Mouse (Mus musculus): ENCODE data around the gene Pdzd2.

Gene Pdzd2

DNA sequence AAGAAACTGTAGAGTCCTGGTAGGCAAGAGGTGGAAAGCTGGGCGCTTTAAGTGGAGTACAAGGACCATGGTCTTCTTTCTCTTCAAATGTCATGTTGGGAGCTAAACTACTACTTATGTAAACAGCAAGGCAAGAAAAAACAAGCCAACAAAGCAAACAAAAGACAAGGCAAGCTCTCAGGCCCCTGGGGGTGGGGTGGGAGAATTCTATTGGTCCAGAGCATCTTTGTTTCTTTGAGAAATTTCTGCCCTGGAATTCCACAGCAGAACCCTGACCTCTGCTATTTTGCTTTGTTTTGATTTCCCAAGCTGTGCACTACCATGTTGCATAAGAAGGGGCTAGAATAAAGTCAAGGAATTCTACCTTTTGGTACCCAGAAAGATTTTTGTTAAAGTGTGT lies 307.4 kb downstream of the Pdzd2 start:
- no peak for DNase-seq (ENCODE audit: low read depth, low spot score)

DNA sequence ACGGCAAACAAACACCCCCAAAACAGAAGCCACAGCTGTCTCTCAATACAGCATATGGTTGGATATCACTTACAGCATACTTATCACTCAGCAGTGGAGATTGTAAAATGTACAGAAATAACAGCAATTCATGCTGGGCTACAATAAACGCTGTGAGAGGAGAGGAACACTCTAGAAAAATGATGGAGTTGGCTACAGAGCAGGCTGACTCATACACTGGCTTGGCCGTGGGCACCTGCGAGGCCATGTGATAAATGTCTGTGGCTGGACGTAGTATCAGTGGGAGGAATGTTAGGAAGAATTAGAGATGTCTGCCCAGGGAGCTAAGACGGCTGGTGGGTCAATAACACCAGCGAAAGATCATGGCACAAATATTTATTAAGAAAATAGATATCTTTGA lies 308.0 kb downstream of the Pdzd2 start:
- DNase-seq (ENCODE audit: low read depth, low spot score) = peak; percentile 62

DNA sequence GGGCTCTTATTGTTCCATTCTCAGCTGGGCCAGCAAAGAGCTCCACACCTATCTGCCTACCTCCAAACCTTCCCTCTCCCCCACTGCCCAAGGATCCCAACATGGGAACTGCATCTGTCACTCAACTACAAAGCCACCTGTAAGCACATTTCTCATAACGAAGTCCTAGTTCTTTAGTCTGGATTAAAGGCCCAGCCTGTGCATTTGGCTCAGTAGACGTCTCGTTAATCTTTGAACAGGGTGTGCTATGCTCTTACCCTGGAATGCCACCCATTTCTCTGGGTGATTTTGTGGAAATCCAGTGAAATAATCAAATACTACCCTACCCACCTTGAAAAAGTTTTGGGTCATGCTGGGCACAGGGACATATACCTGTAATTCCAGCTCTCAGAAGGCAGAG lies 308.5 kb downstream of the Pdzd2 start:
- no peak for DNase-seq (ENCODE audit: low read depth, low spot score)

DNA sequence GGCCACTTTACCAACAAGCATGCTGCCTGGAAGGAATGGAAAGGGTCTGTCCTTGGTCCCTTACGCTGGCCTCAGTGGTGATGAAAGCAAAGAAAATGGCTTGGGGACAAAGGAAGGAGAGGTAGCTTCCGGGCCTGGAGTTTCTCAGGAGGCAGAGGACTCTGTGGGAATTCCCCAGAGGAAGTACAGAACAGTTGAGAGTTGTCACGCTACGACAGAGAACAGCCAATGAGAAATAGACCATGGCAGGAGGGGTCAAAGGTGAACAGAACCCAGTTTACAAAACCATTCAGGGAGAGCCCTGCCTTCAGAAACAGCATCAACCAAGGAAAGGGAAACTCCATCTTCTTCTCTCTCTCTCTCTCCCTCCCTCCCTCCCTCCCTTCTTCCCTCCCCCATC lies 309.1 kb downstream of the Pdzd2 start:
- no peak for DNase-seq (ENCODE audit: low read depth, low spot score)

DNA sequence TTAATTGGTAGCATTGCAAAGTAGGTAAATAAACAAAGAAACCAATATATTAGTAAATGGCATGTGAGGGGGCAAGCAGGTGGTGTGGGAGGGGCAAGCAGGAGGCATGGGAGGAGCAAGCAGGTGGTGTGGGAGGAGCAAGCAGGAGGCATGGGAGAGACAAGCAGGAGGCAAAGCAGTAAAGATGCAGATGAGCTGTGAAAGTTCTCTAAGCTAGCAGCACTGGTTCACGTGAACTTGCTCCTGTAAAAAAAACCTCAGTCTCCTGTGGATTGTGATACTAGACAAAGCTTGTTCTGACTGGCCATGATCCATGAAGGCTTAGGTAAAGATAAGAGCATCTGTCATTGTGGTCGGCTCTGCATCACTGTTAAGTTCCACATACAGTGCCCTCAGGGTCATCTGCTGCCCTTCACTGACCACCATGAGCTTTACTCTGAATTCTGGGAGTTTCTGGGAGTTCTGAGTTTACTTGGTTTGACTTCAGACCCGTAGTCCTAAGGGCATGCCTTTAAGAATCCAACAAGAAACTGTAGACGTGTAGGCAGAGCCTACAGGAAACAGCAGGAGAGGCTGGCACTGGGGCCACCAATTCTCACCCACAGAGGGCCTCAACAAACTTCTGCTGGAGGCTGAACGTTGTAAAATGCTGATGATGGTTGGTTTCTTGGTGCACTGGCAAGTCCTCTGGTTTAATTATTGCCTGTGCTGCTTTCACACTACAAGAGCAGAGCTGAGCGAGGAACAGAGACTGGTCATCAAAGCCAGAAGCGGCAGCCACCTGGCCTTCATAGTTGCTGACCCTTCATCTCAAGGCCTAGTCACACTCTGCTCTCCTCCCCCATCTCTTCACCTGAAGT lies 309.9 kb downstream of the Pdzd2 start:
- no peak for DNase-seq (ENCODE audit: low read depth, low spot score)

DNA sequence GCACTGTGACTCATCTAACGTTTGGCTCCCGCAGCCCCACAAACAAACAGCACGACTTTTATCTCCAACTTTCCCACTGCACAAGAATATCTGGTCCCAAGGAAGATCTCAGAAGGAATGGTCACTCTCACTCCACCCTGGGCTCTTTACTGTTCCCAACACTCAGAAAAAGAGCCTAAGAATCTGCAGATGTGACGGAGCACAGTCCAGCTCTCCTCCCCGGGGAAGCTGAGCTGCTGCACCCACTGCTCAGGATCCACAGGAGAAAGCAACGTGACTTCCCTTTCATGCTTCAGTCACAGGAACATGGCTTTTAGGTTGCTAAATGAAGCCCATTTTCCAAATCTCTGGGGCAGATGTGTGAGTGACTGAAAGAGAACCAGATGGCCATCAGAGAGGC lies 311.9 kb downstream of the Pdzd2 start:
- peak; percentile 79 for DNase-seq (ENCODE audit: low read depth, low spot score)

DNA sequence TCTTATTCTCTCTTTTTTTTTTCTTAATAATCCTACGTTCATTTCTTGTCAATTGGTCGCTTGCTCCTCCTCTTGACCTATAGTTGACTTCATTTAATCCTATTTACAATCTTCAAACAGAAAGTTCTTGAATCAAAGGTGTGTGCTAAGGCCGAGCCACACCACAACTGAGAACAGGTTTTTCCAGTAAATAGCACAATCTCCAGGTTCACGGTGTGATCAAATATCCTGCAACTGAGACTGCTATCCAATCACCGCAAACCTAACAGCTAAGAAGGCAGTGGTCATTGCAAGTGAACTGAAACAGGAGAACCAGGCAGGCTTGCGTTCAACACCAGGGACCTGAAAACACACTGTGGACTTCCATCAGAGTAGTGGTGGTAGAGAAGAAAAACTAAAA lies 313.4 kb downstream of the Pdzd2 start:
- DNase-seq (ENCODE audit: low read depth, low spot score) = no peak

DNA sequence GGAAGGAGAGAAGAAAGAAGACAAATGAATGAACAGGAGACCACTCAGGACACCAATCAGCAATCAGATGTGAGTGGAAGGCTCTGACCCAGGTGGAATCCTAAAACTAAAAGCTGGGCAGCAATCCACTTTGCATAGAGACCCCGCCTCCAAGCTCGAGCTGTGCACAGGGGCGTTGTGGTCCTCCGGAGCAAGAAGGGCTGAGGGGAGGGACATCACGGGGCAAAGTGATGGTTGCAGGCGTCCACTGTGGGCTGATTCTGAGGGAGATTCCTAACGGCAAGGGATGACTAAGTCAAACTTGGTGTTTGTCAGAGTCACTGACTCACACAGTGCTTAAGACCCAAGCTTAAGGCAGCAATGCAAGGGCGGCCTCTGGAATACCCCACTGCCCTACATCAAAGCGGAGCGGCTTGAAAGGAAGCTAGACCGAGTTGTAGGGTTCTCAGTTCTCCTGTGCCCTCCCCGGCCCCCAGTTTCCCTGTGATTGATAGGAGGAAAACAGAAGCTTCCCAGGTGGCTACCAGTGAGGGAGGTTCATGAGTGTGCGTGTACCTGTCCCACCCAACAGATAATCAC lies 314.6 kb downstream of the Pdzd2 start:
- no peak for DNase-seq (ENCODE audit: low read depth, low spot score)

DNA sequence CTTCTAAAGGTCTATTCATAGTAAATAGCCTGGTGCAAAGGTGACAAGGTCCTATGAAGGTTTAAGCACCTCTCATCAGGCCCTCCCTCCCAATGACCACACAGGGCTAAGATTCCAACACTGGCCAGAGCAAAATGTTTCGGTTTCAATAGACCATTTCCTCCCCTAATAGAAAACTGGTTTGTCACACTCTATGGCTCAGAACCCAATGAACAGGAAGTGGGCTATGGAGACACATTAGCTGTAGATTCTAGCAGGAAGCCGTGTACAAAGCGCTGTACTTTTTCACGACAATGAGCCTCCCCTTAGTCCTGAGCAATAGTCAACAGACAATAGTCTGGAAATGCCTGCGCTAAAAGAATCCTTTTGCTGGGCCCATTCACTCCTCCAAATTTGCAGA lies 315.5 kb downstream of the Pdzd2 start:
- DNase-seq (ENCODE audit: low read depth, low spot score) = no peak

DNA sequence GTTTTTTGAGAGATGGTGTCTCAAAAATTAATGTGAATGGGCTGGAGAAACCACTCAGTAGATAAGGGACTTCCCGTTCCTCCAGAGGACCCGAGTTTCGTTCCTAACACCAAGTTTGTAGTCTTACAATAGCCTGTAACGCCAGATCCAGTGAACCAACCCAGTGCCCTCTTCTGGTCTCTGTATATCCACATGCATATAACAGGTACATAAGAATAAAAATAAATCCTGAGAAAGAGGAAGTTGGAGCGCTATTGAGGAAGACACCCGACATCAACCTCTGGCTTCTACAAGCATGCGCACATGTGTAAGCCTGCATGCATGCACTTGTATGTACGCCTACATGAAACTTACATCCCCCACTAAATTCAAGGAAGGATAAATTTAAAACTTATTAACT lies 318.8 kb downstream of the Pdzd2 start:
- no peak for DNase-seq (ENCODE audit: low read depth, low spot score)

DNA sequence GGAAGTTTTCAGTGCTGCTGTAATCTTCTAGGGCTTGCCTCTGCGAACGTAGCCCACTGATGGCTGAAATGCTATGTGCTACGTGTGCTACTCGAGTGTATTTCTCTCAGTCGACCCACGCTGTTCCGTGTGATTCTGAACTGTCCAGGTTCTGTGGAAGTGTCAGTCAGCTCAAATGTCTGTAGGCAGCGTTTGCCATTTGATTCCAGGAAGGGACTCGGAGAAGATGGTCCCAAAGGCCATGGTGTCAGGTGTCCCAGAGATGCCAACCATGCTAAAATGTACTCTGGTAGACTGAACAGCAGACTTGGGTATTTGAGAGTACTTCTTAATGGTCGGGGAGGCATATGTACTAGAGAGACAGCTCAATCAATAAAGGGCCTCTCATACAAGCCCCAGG lies 319.3 kb downstream of the Pdzd2 start:
- DNase-seq (ENCODE audit: low read depth, low spot score) = peak; percentile 68

DNA sequence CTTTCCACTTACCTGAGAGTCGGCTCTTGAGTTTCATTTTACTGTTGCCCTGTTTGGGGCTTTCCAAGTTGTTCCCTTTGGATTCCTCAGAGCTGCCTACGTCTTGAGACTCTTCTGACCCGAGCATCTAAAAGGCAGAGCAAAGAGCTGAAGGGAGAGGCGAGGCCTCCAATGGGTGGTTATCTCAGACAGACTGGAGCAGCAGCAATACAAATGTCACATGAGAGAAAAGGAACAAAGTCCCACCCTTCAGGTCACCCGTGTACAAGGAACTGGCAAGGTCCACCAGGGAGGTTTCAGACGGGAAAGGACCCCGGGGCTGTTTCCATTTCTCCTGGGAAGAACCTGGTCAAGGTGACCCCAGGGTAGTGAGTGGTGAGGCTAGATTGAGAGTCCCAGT lies 320.3 kb downstream of the Pdzd2 start:
- no peak for DNase-seq (ENCODE audit: low read depth, low spot score)

DNA sequence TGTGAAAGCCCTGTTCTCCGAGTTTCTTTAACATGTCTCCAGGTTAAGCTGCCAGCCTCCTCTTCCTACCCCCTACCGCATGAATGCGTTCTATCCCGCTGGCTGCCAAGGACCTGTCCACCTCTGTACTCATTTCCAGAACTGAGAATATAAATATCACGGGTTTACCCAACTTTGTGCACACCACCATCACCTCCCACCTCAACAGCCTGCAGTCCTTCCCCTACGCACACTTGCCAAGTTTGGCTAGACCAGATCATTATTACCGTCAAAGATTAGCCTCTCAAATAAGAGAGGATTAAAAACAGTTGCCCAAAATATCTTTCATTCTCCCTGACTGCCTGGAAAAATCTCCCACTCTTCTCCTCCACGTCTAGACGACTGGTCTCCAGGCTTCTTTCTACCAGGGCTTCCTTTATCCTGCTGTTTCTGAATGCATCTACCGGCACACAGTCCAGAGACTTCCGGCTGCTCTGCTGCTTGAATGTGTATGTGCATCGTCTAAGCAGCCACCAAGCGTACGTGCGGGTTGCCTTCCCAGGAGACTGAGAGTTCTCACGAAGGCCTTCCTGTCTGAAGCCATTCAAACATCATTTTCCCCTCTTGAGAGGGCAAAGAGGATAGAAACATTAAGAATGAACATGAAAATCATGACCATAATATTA lies 324.1 kb downstream of the Pdzd2 start:
- no peak for DNase-seq (ENCODE audit: low read depth, low spot score)

DNA sequence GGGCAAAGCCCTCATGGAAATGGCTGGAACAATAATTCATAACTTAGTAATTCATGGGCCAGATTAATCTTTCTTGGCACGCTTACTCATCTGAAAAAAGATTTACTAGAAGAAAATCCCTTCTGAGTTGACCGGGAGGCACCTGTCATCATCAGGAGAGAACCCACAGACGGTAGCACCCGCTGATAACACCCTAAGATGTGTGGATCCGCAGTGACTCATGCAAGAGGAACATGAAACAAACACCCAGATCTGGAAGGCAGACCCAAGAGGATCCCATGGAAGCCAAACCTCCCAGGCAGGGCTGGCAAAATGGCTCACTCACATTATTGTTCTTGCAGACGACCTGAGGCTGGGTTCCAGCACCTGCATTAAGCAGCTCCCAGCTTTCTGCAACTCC lies 325.0 kb downstream of the Pdzd2 start:
- no peak for DNase-seq (ENCODE audit: low read depth, low spot score)

DNA sequence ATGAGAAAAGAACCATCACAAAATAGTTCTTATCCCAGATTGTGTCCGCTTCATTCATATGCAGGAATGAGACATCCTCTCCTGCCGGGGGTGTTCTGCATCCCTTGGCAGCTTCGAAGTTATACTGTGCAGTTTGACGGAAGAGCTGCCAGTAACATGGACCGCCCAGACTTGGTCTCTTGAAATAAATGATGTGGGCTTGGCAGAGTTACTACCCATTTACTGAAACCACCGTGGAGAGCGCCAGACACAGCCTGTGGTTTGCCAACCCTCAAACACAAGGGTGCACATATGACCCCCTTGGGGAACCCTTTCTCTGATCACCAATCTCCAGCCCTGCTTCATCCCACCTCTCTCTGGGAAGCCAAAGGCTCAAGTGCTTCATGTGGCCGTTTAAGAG lies 331.5 kb downstream of the Pdzd2 start:
- no peak for DNase-seq (ENCODE audit: low read depth, low spot score)

DNA sequence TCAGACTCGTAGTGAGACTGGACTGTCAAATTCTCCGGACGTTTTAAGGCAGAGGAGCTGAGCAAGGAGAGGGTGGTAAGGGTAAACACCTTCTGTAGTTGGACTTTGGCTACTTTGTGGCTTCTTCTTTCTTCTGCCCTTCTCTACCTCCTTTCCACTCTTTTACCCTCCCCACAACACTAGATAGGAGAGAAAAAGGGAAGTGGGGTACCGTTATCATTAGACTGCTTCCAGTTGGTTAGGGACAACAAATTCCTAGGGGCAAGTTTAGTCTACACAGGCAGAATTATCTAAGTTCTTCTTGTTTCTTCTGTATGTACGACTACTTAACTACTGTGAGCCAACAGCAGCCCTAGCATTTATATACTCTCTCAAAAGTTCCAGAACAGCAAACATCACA lies 334.1 kb downstream of the Pdzd2 start:
- DNase-seq (ENCODE audit: low read depth, low spot score) = no peak

DNA sequence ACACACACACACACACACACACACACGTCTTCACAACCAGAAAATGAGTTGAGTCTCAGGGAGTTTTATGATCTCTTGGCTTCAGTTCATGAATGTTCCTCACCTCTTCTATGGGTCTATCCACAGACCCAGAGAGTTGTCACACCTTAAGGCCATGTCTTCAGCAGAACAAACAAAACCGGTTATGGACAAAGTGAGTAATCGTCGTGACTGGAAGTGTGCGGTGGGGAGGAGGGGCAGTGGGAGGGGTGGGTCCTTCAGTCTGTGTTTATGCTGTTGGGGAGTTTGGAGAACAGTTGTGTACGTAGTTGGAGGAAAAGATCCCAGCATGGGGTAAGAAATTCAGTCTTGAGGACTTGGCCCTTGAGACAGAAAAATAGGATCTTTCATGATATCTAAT lies 342.7 kb downstream of the Pdzd2 start:
- DNase-seq (ENCODE audit: low read depth, low spot score) = no peak

DNA sequence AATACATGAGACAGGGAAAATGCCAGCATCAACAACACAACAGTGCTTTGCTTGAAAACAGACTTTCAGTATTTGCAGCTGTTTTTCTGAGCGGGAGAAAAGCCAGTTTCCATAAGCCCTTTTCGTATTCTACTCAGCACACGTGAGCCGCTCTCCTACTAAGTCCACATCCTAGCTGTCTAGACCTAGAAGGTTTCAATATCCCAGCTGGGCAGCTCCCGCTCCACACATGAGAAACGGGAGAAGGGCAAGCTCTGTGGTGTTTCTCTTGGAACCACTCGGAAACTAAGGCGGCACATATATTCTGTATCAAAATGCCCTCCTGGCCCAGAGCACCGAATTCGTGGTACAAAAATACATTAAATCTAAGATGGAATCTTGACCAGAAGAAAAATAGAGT lies 345.0 kb downstream of the Pdzd2 start:
- no peak for DNase-seq (ENCODE audit: low read depth, low spot score)

DNA sequence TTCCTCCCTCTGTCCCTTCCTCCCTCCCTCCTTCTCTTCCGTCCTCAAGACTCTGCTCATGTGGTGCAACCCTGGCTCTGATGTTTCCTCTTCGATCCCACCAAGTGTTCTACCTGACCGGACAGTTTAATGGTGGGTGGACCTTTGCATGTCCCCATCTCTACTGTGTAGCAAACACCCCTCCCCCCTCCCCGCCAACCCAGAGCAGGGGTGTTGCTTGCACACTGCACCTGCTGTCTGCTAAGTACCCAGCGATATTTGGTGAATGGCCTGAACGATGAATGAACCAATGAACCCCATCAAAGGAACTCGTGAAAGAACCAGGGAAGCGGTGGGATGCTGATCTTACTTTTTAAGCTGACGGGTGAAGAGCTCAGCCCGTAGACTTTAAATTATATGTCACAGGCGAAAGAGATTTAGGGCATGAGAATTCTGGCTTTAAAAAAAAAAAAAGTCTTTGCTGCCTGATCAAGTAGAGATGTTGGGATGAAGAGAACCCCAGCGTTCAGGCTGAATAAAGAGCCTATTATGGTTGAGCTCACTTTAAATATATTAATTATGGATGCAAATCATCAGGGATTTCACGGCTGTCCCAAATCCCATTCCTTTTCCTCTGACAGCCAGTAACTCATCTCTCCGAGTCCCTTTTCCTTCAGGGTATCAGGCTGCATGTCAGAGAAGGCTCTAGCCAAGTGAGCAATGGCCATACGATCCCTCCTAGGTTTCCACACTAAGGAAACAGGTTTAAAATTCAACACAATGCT lies 350.8 kb downstream of the Pdzd2 start:
- no peak for DNase-seq (ENCODE audit: low read depth, low spot score)

DNA sequence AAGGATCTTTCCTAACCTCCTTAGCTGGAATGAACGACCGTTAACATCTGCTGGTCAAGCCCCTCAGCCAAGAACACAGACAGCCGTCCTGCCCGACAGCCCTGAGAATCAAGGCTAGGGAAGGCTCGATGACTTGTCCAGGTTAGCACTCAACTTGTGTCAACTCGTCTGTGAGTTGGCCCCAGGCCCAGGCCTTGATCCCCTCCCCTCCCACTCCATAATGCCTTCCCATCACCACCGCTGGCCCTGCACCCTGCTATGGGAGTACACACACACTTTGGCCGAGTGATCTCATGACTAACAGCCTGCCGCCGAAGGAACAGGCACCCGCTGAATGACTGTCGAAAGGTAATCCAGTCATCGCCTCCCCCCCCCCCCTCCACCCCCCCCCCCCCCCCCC lies 355.0 kb downstream of the Pdzd2 start:
- DNase-seq (ENCODE audit: low read depth, low spot score) = no peak

DNA sequence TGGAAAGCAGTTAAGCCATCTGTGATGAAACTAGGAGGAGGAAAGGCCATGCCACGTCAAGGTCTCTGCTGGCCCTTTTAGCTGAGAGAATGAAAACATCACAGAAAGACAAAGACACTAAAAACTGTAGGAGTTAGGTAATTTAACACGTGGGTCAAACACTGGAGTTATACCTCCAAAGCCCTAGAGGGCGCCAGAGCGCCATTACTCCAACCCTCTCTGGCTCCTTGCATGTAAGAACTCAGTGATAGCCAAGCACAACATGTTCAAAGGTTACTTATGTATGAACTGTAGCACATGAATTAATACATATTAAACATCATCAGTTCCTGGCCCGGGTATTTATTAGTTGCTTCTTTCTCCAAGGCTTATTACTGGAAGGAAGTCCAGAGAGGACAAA lies 359.2 kb downstream of the Pdzd2 start:
- no peak for DNase-seq (ENCODE audit: low read depth, low spot score)

DNA sequence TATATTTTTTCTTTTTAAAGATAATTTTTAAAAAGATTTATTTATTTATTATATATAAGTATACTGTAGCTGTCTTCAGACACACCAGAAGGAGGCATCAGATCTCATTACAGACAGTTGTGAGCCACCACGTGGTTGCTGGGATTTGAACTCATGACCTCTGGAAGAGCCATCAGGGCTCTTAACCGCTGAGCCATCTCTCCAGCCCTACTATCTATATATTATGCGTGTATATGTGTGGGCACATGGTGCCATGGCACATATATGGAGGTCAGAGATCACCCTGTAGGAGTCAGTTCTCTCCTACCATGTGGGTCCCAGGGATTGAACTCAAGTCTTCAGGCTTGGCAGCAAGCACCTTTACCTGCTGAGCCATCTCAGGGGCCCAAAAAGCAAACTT lies 359.7 kb downstream of the Pdzd2 start:
- DNase-seq (ENCODE audit: low read depth, low spot score) = no peak

All from skeletal muscle tissue, adult 2 months (tissue).